Mouse (Mus musculus): ENCODE measurements around the gene Rpp25.

GRCm38 (mm10) chr9:57550126-57550862 lies 46.5 kb downstream of the Rpp25 start:
- TF ChIP-seq CHD2 (IDR thresholded peaks at IDR 0.05; ENCODE audit: low read depth, low read length) = no peak
- TF ChIP-seq ZC3H11A (IDR thresholded peaks at IDR 0.05; ENCODE audit: borderline replicate concordance, low read depth, low read length) = no peak
- TF ChIP-seq ZNF384 (IDR thresholded peaks at IDR 0.05; ENCODE audit: low read depth, low read length) = no peak
- TF ChIP-seq HCFC1 (IDR thresholded peaks at IDR 0.05; ENCODE audit: borderline replicate concordance, insufficient read depth, low read length) = no peak
- no peak for TF ChIP-seq MAFK (IDR thresholded peaks at IDR 0.05; ENCODE audit: insufficient read depth, low read depth, low read length)
